Mouse (Mus musculus): Measurements from ENCODE around the gene Rara. TPM values are rescaled to one million over a fixed set of nuclear protein-coding genes. Genes with fewer than 3 reads are reported as not detected.
A peak's percentile ranks its signal among the peaks of the same experiment; 100 is the strongest.

The Rara gene
- polyA plus RNA-seq, 1 experiment from 2014 or later, result 20.1 TPM

GRCm38 (mm10) chr11:98968716-98969495 is 41.3 kb downstream of the Rara start:
- whole genome bisulfite sequencing, result 10% methylated on average over 20 of the region's 20 CpGs
- ATAC-seq (replicated peaks; ENCODE audit: low FRiP score) (no peak), DNase-seq (ENCODE audit: low spot score) (no peak)
- Histone ChIP-seq H3K4me3 (ENCODE audit: low read depth, low read length) (no peak overlapping the region), H3K36me3 (ENCODE audit: control insufficient read depth, insufficient read depth, low read length) (peaks cover 19% of the 10 kb centered on the region), H3K9ac (ENCODE audit: low read depth, low read length) (no peak overlapping the region), H3K9me3 (ENCODE audit: control insufficient read depth, low read length) (no peaks in the 10 kb centered on the region), H3K4me2 (peak overlapping the region; percentile 44), H3K27me3 (replicated peaks; ENCODE audit: control insufficient read depth, insufficient read depth, low read length) (peaks cover 17% of the 10 kb centered on the region), H3K4me1 (replicated peaks; ENCODE audit: control insufficient read depth, insufficient read depth, low read length) (peaks cover 60% of the 10 kb centered on the region), H3K27ac (ENCODE audit: low read depth, low read length) (0 out of 2 replicates have a peak overlapping the region, but pooled peaks have one; percentile 45)

- H3K9ac ChIP-seq (ENCODE audit: low read depth, low read length), result 0 out of 2 replicates have a peak overlapping the region, but pooled peaks have one; percentile 8
- WGBS, result 33% methylated on average over 17 of the region's 17 CpGs
- peaks cover 17% of the 10 kb centered on the region for H3K27me3 ChIP-seq (replicated peaks; ENCODE audit: control insufficient read depth, insufficient read depth, low read length)
These were observed 41.9 kb downstream of the Rara start for GRCm38 (mm10) chr11:98969496-98969927.

GRCm38 (mm10) chr11:98970191-98970925 is 42.7 kb downstream of the Rara start:
- no peaks in the 10 kb centered on the region for H3K9me3 ChIP-seq (ENCODE audit: control insufficient read depth, low read length)
- no peak for DNase-seq (ENCODE audit: low spot score)
- H3K27ac ChIP-seq (ENCODE audit: low read depth, low read length), result no peak overlapping the region
- 80% methylated on average over 29 of the region's 29 CpGs for WGBS
- peaks cover 14% of the 10 kb centered on the region for H3K27me3 ChIP-seq (replicated peaks; ENCODE audit: control insufficient read depth, insufficient read depth, low read length)
- no peak for ATAC-seq (replicated peaks; ENCODE audit: low FRiP score)
- no peak overlapping the region for H3K9ac ChIP-seq (ENCODE audit: low read depth, low read length)
- peaks cover 45% of the 10 kb centered on the region for H3K4me1 ChIP-seq (replicated peaks; ENCODE audit: control insufficient read depth, insufficient read depth, low read length)
- no peak overlapping the region for H3K4me2 ChIP-seq
- H3K4me3 ChIP-seq (ENCODE audit: low read depth, low read length), result no peak overlapping the region
- H3K36me3 ChIP-seq (ENCODE audit: control insufficient read depth, insufficient read depth, low read length), result peaks cover 19% of the 10 kb centered on the region

More at GRCm38 (mm10) chr11:98969496-98969927, 41.9 kb downstream of the Rara start:
- no peak for DNase-seq (ENCODE audit: low spot score)
- Histone ChIP-seq H3K27ac (ENCODE audit: low read depth, low read length) (peak overlapping the region; percentile 46; the same call in 1 of the 2 replicates), H3K4me3 (ENCODE audit: low read depth, low read length) (no peak overlapping the region), H3K4me2 (peak overlapping the region; percentile 33), H3K9me3 (ENCODE audit: control insufficient read depth, low read length) (no peaks in the 10 kb centered on the region), H3K4me1 (replicated peaks; ENCODE audit: control insufficient read depth, insufficient read depth, low read length) (peaks cover 54% of the 10 kb centered on the region), H3K36me3 (ENCODE audit: control insufficient read depth, insufficient read depth, low read length) (peaks cover 19% of the 10 kb centered on the region)
- no peak for ATAC-seq (replicated peaks; ENCODE audit: low FRiP score)

- no peak overlapping the region for H3K4me3 ChIP-seq (ENCODE audit: low read depth, low read length)
- H3K9me3 ChIP-seq (ENCODE audit: control insufficient read depth, low read length), result no peaks in the 10 kb centered on the region
- H3K27ac ChIP-seq (ENCODE audit: low read depth, low read length), result no peak overlapping the region
- H3K36me3 ChIP-seq (ENCODE audit: control insufficient read depth, insufficient read depth, low read length), result peaks cover 19% of the 10 kb centered on the region
- H3K4me2 ChIP-seq, result no peak overlapping the region
- 81% methylated on average over 23 of the region's 23 CpGs for WGBS
- H3K27me3 ChIP-seq (replicated peaks; ENCODE audit: control insufficient read depth, insufficient read depth, low read length), result peaks cover 14% of the 10 kb centered on the region
- peaks cover 37% of the 10 kb centered on the region for H3K4me1 ChIP-seq (replicated peaks; ENCODE audit: control insufficient read depth, insufficient read depth, low read length)
- no peak for DNase-seq (ENCODE audit: low spot score)
- no peak overlapping the region for H3K9ac ChIP-seq (ENCODE audit: low read depth, low read length)
- no peak for ATAC-seq (replicated peaks; ENCODE audit: low FRiP score)
These were observed 43.9 kb downstream of the Rara start for GRCm38 (mm10) chr11:98971316-98972031.

- no peak overlapping the region for H3K4me3 ChIP-seq (ENCODE audit: low read depth, low read length)
- H3K4me2 ChIP-seq, result no peak overlapping the region
- no peaks in the 10 kb centered on the region for H3K9me3 ChIP-seq (ENCODE audit: control insufficient read depth, low read length)
- H3K4me1 ChIP-seq (replicated peaks; ENCODE audit: control insufficient read depth, insufficient read depth, low read length), result peaks cover 29% of the 10 kb centered on the region
- DNase-seq (ENCODE audit: low spot score) (no peak), ATAC-seq (replicated peaks; ENCODE audit: low FRiP score) (peak; percentile 64; the same call in 1 of the 2 replicates)
- H3K27ac ChIP-seq (ENCODE audit: low read depth, low read length), result no peak overlapping the region
- H3K36me3 ChIP-seq (ENCODE audit: control insufficient read depth, insufficient read depth, low read length), result peaks cover 19% of the 10 kb centered on the region
- peaks cover 14% of the 10 kb centered on the region for H3K27me3 ChIP-seq (replicated peaks; ENCODE audit: control insufficient read depth, insufficient read depth, low read length)
- WGBS, result 44% methylated on average over 9 of the region's 9 CpGs
- no peak overlapping the region for H3K9ac ChIP-seq (ENCODE audit: low read depth, low read length)
These were observed 44.6 kb downstream of the Rara start for GRCm38 (mm10) chr11:98972215-98972614.

GRCm38 (mm10) chr11:98972801-98973360 is 45.3 kb downstream of the Rara start:
- WGBS, result 82% methylated on average over 9 of the region's 9 CpGs
- Histone ChIP-seq H3K27me3 (replicated peaks; ENCODE audit: control insufficient read depth, insufficient read depth, low read length) (peaks cover 14% of the 10 kb centered on the region), H3K9ac (ENCODE audit: low read depth, low read length) (no peak overlapping the region), H3K27ac (ENCODE audit: low read depth, low read length) (no peak overlapping the region), H3K4me3 (ENCODE audit: low read depth, low read length) (no peak overlapping the region), H3K4me1 (replicated peaks; ENCODE audit: control insufficient read depth, insufficient read depth, low read length) (peaks cover 28% of the 10 kb centered on the region), H3K4me2 (no peak overlapping the region), H3K36me3 (ENCODE audit: control insufficient read depth, insufficient read depth, low read length) (peaks cover 18% of the 10 kb centered on the region), H3K9me3 (ENCODE audit: control insufficient read depth, low read length) (no peaks in the 10 kb centered on the region)
- DNase-seq (ENCODE audit: low spot score), result no peak
- no peak for ATAC-seq (replicated peaks; ENCODE audit: low FRiP score)

- ATAC-seq (replicated peaks; ENCODE audit: low FRiP score), result no peak
- H3K27ac ChIP-seq (ENCODE audit: low read depth, low read length), result no peak overlapping the region
- DNase-seq (ENCODE audit: low spot score), result no peak
These were observed 46.0 kb downstream of the Rara start for GRCm38 (mm10) chr11:98973584-98973983.

GRCm38 (mm10) chr11:98974213-98974612 is 46.6 kb downstream of the Rara start:
- no peak for ATAC-seq (replicated peaks; ENCODE audit: low FRiP score)
- WGBS, result 85% methylated on average over 6 of the region's 6 CpGs
- Histone ChIP-seq H3K4me3 (ENCODE audit: low read depth, low read length) (no peak overlapping the region), H3K9ac (ENCODE audit: low read depth, low read length) (no peak overlapping the region), H3K4me2 (no peak overlapping the region), H3K36me3 (ENCODE audit: control insufficient read depth, insufficient read depth, low read length) (peaks cover 11% of the 10 kb centered on the region; the same call in 1 of the 2 replicates), H3K9me3 (ENCODE audit: control insufficient read depth, low read length) (no peaks in the 10 kb centered on the region), H3K4me1 (replicated peaks; ENCODE audit: control insufficient read depth, insufficient read depth, low read length) (peaks cover 22% of the 10 kb centered on the region), H3K27me3 (replicated peaks; ENCODE audit: control insufficient read depth, insufficient read depth, low read length) (peaks cover 17% of the 10 kb centered on the region), H3K27ac (ENCODE audit: low read depth, low read length) (no peak overlapping the region)
- DNase-seq (ENCODE audit: low spot score), result no peak

More at GRCm38 (mm10) chr11:98973584-98973983, 46.0 kb downstream of the Rara start:
- H3K4me3 ChIP-seq (ENCODE audit: low read depth, low read length), result no peak overlapping the region
- H3K4me1 ChIP-seq (replicated peaks; ENCODE audit: control insufficient read depth, insufficient read depth, low read length), result peaks cover 26% of the 10 kb centered on the region
- peaks cover 14% of the 10 kb centered on the region for H3K27me3 ChIP-seq (replicated peaks; ENCODE audit: control insufficient read depth, insufficient read depth, low read length)
- H3K9ac ChIP-seq (ENCODE audit: low read depth, low read length), result no peak overlapping the region
- no peak overlapping the region for H3K4me2 ChIP-seq
- peaks cover 11% of the 10 kb centered on the region for H3K36me3 ChIP-seq (ENCODE audit: control insufficient read depth, insufficient read depth, low read length)
- 92% methylated on average over 14 of the region's 14 CpGs for WGBS
- no peaks in the 10 kb centered on the region for H3K9me3 ChIP-seq (ENCODE audit: control insufficient read depth, low read length)

All from liver, embryonic 11.5 days (tissue).